Mouse (Mus musculus) Muller cell, postnatal 12 days (primary cell): ENCODE results near the gene AL731706.1.
A peak's percentile ranks its signal among the peaks of the same experiment; 100 is the strongest.
"Not testable (repeated sequence)": the region's sequence is repeated elsewhere in the genome, so short reads cannot be mapped to it uniquely, and the experiment has no call there.

ENCODE experiments used
- DNase-seq: peaks from one replicate; pipeline ENCODE4 v3.0.0-alpha.2; 2015; ENCODE audit errors: inconsistent ontology term

AL731706.1 gene

DNA sequence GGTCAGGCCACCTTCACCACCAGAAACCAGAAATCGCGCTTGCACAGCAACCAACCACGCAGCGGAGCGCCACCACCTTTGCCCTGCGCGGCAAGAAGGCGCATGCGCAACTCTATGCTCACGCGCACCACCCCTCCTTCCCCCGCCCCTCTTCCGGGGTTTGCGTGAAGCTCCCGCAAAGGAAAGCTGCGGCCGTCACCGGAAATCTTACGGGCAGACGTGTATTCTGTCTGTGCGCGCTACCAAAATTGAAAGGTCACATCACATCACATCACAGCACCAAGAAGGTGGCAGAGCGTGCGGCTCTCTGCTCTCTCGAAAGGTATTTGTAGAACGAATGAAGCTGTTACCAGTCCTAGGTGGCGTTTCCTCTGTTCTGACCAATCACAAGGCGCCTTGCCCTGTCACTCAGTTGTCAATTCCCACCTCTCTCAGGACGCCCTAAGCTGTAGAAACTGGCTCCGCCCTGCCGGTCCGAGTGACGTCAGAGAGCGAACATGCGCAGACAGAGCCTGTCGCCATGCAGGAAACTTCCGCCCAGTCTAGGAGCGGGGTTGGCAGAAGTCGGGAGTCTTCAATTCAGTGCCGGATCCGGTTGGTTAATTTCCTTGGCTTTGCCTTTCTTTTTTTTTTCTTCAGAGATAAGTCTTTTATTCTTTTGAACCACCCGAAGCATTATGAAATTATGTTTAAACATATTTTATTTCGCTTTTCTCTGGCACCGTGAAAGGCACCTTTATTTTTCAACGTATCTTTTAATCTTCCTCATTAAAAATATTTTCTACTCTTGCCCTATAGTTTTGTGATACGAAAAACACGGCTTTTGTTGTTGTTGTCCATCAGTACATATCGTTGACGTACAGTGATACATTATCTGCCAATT lies at the start of gene AL731706.1, which contains the start of the genes Slx4ip and Mkks:
AL731706.1 (minus strand) TSS at position 322 of the 883 bp plus-strand sequence.
Slx4ip (plus strand) TSS at position 151 of the 883 bp plus-strand sequence.
Mkks (minus strand) TSS at position 322 of the 883 bp plus-strand sequence.
- peak; percentile 99 for DNase-seq

- peak; percentile 61 for DNase-seq
Measured at GRCm38 (mm10) chr2:136938249-136938648, 47.1 kb upstream of the AL731706.1 start.

DNA sequence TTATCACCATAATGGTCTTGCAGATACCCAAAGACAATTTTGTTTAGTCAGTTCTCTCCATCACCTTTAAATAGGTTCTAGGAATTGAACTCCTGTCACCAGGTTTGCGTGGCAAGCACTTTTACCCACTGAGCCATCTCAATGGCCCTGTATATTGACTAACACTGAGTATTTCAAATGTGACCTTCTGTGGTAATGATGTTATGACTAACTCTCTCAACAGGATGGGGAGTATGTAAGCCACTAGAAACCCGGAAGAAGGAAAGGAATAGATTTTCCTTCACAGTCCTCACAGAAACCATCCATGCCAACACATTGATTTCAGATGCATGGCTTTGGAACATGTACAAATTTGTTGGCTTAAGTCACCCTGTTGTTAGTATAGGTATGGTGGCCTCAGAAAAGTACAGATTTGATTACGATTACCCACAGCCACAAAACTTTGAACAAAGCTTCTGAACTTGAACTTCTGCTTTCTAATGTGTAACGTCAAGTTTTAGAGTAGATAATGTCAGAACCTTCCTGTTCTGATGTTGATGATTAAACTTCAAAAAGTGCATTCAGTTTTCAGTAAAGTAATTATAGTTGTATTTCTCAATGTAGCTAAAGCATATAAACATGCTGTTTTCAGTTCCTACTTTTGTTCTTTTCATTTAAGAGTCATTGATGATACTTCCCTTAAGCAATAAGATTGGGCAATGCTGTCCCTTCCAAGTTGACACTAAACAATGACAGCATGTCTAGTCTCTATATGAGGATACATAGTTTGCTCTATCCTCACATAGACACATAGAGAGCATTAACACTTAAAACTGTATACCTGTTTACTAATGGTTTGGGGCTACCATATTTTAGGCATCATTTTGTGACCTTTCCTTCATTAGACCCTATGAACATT lies 45.5 kb upstream of the AL731706.1 start:
- DNase-seq, result no peak

DNA sequence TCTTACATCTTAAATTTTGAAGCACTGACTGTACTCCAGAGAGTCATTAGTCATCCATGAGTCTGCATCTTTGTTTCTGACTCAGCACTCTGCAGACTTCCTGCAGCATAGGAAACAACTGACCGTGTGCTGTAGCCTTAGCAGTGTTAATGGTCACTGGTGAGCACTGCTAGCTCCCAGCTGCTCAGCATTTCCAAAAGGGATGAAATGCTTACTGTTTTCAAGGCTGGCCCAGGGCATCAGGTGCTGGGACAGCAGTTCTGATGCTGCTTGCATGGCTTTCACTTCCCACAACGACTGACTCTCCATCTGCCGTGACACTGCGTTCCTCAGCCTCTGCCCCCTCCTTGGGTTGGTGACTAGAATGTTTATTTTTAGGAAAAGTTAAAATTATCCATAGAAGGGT lies 29.8 kb upstream of the AL731706.1 start:
- DNase-seq, result no peak

DNA sequence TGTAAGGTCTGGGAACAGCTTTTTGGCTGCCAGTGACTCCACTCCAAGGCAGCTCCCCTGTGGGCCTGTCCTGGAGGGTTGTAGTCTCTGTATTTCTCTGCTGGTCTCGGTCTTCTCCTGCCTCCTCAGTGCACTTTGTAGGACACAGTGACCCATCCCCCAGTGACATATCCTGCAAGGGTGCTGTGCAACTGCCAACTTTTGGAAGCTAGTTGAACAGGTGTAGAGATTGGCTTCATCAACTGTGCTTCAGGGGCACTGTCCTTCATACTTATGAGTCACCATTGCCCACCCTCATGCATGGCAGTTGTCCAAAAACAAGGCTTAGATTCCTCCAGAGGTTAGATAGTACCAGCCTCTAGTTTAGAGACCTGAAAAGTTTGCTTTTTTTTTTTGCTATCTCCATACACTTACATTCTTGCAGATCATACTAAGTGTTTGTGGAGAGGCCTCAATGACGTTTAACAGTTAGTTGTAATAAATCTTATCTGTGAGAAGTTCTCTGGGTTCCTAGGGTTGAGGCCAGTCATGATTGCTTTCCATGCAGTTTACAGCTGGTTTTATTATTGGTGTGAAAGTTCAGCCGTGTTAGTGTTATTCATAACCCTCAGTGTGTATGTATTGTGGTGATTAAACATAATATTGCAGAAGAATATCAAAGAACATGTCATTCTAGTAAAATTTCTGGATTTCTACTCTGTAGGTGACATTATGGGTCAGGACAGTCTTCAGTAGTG lies 29.2 kb upstream of the AL731706.1 start:
- no peak for DNase-seq

- no peak for DNase-seq
Measured at GRCm38 (mm10) chr2:136919433-136919832, 28.2 kb upstream of the AL731706.1 start.

DNA sequence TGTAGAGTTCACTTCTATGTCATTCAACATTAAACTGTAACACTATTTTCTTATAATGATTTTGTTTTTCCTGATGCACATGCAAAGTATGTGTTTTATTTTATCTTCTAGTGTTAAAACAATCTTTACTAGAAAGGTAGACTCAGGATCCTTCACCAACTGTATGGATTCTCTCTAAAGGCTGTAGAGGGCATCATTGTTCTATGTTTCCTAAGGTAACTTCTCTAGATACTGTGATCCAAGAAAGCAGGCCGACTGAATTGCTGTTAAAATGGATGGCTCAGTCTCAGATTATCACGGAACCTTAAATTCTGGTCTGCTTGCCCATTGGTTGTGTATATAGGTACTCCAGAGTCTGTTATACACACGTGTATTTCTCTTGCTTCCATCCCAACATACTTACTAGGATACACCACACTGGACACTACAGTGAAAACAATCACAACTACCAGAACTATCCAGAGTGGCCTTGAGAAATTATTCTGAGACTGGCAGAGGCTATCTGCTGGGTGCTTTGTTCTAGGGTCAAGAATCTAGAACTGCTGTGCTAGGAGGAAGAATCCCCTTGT lies 23.2 kb upstream of the AL731706.1 start:
- no peak for DNase-seq

DNA sequence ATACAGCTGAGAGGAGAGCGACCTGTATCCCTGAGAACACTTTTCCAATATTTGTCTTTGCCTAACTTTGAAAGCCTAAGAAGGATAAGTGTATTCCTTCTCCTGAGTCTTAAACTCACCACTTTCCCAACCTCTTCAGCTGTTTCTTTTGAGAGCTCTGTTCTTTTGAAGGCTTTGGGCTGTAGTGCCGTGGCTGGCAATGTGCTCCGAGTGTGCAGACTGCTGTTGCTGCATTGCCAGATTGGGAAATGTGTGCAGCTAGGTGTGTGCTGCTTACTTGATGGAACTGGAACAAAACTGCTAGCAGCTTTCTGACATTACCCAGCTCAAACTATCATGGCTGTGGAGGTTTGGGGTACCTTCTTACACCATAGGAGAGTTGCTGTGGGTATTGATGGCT lies 21.8 kb upstream of the AL731706.1 start:
- no peak for DNase-seq

DNA sequence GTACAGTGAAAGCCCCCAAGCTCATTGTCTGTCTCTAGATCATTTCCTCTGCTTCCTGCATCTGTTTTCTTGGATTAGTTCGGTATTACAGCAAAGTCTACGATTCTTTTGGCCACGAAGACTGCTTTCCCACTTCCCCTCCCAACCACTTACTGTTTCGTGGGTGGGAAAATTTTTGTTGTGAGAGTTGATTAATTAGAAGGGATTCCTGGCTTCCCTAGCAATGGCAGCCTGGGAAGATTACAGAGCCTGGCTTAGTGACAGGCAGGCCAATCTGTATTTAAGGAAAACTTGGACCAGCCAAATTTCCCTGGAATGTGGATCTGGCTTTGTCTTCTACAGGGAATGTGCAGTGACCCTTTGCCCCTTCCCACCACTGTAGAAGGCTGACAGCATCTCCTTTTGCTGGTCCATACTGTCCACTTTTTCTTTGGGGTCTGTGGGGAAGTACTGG lies 20.8 kb upstream of the AL731706.1 start:
- DNase-seq, result peak; percentile 73

DNA sequence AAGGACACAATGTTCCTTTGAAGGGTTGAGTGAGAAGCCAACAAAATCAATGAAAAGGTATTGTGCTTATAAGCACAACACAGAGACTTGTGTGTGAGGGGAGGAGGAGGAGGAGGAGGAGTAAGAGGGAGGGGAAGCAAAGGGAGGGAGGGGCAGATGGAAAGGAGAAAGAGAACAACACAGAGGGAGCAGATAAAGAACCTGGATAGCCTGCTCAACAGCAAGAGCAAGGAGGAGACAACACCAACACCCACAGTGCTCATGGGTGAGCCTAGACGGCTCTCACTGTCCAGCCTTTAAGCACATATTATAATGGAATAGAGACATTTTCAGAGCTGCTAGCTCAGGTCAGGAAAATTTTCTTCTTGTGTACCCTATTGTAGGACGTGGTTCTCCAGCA lies 18.1 kb upstream of the AL731706.1 start:
- no peak for DNase-seq

DNA sequence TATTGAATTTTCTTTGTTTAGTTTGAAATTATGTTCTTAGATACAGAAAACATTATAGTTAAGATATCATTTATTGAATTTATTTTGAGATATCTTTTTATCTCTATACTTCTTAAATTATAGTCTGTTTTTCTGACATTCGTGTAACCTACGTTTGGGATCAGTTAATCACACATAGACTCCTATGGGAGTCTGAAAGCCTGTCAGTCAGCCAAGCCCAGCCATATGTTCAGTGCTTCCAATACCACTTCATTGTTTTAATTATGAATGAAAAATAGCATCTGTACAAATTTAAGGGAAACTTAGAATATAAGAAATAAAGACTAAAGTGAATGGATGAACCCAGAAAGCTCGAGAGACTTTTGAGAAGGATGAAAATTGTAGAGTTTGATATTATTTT lies 17.4 kb upstream of the AL731706.1 start:
- no peak for DNase-seq

DNA sequence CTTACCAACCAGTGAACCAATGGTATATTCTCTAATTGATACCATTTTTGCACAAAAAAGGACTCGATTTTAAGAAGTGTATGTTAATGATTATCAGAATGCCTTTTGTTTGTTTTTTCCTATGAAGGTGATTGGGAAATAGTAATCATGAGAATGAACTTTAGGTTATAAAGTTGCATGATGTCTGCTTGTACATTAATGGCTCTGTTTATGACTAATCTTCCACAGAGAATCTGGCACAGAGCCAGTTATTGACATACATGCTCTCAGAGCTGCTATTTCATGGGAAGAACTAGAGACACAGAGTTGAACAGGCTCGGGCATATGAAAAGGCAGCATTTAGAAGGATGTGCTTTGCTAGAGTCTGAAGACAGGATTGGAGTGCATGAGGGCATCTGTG lies 4.9 kb upstream of the AL731706.1 start:
- DNase-seq, result no peak

DNA sequence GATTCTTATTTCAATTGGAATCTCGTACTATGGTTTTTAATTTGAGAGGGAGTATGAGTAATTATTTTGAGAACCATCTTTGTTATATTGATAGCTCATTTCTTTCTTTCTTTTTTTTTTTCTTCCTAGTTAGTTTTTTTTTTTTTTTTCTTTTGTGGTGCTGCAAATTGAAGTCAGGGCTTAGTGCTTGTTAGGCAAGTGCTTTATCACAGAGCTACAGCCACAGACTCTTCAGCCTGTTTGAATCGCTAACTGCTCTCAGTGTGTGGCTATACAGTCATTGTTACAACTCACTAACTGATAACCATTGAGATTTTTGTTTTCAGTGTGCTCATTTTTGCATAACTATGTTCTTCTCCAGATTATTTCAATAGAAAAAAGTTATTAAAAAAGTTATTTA lies 3.3 kb upstream of the AL731706.1 start:
- no peak for DNase-seq

DNA sequence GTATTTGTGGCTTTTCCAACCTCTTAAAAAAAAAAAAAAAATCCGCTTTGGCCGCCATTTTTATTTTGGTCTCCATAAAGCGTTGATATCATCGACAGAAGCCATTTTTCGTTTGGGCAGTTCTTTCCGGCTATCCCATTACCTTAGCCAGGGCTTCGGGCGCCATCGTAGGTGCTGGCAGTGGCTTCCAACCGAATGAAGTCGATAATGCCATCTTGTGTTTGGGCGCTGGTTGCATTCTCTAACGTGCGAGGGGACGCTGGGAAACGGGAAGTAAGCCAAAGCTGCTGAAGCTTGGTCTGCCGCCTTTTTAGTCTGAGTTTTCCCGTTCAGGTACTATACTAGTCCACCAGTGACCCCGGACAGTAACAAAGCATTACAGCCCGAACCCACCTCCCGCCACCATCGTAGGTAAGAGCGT lies 772 bp upstream of the AL731706.1 start:
- DNase-seq, result peak; percentile 95

DNA sequence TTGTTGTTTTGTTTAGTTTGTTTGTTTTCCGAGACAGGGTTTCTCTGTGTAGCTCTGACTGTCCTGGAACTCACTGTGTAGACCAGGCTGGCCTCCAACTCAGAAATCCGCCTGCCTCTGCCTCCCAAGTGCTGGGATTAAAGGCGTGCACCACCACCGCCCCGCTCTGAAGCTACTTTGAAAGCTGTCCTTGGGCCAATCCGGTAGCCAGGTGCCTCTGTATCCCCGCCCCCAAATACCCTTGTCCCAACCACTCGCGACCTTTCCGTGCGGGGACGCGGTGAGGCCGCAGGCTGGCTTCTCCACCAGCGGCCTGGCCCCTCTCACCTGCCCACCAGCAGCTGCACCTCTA lies 497 bp downstream of the AL731706.1 start:
- DNase-seq, result not testable (repeated sequence)

GRCm38 (mm10) chr2:136886846-136887245 lies 4.3 kb downstream of the AL731706.1 start:
- peak; percentile 9 for DNase-seq

DNA sequence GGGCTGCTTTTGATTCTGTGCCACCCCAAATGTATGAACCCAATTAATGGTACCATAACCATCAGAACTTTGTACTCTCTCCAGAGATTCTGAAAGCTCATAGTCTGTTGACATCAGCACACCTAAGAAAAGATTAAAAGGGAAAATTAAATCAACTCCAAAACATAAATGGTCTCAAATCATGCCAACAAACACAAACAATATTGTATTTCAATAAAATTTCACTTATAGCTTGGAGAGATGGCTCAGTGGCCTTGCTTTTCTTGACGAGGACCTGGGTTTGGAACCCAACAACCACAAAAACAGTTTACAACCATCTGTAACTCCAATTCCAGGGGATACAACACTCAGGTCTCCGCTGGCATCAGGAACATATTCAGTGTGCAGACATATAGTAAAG lies 5.6 kb downstream of the AL731706.1 start, which contains the start of gene AL731706.2:
AL731706.2 (minus strand) TSS at position 101 of the 400 bp plus-strand sequence.
- DNase-seq, result no peak

DNA sequence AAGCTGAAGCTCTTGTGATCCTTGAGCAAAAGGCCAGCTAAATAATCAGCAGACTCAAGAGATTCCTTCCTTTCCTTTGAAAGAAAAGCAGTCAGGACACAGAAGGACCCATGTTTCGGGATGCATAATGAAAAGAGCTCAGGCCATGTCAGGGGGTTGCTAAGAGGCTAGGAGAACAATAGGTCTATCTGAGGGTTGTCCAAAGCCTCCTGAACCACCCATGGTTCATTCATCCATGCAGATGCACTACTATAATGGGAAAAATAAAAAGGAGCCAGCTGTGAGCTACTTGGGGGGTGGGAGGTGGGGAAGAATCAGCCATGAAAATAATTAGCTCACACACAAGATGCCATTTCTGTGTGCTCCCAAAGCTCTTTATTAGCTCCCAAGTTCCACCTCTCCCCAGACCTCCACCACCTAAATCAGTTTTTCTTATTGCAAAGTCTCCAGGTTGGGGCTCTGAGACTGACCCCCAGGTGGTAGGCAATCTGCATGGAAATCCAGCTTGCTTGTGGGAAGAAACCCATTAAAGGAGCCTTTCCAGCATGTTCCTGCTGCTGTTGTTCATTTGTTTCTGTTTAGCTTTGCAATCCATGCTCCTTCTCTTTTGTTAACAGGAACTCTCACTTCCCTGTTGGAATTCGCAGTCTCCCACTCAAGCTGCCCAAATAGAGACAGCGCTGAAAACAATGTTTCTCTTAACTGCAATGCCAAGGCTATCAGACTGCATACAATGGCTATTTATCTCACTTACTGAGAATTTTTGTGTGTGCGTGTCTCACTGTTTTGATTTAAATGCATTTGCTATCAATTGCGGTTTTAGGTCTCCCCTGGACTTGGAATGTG lies 36.4 kb downstream of the AL731706.1 start:
- DNase-seq, result no peak

GRCm38 (mm10) chr2:136850366-136850765 lies 40.8 kb downstream of the AL731706.1 start:
- DNase-seq, result no peak

- DNase-seq, result no peak
Measured at GRCm38 (mm10) chr2:136837994-136838393, 53.2 kb downstream of the AL731706.1 start.
